Mouse (Mus musculus) testis, adult 10 weeks (tissue): Measurements from ENCODE around the gene Gtf2b. TPM values are rescaled to one million over a fixed set of nuclear protein-coding genes. Genes with fewer than 3 reads are reported as not detected.

Source experiments
- polyA plus RNA-seq: library from polyadenylated mRNA; stranded (reverse); fragments of 350-450 nt; fragmentation: Illumina TruSeq; extraction: RNeasy Lipid Tissue Mini Kit (QIAGEN cat#74804); gene quantifications from one replicate; pipeline ENCODE4 v1.2.3, GENCODE M21; 2014; ENCODE audit warnings: low read depth, low replicate concordance

The Gtf2b gene
- 137 TPM for polyA plus RNA-seq

DNA sequence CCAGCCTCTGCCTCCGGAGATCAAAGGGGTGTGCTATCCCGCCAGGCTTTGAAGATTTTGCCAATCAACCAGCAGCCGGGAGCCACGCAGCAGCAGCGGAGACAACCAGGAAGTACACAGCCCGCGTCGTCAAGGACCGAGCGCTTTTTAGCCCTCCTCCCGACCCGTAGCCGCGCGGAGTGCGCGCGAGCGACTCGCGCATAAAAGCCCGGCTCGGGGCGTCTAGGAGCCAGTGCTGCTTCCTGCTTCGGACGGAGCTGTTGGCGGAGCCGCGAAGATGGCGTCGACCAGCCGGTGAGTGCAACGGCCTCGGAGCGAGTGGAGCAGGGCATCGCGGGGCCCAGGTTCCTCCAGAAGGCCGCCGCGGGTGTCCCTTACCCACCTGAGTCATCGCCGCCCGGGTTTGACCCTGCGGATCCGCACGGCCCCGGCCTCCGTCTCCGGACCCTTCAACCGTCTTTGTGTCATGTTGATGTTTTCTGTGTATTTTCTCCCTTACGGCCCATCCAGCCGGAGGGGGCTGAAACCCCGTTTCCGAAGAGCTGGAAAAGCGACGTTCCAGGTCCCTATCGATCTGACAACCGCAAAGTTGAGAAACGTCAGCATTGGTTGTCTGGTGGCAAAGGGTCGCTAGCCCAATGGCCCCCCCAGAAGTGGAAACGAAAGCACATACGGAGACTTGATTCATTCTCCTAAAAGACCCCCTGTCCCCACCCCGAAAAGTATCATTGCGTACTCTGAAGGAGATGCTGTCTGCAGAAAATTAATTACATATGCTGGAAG lies at the start of gene Gtf2b:
Gene Gtf2b, plus strand, starts transcription at position 51 of the 783 bp plus-strand sequence.

Other genes starting within 250 kb of the Gtf2b start
- 2.5 TPM for gene Gbp7, start 234.7 kb upstream of the Gtf2b start, polyA plus RNA-seq
- gene Gbp3, start 205.0 kb upstream of the Gtf2b start, polyA plus RNA-seq, result 1.7 TPM
- 0.14 TPM for gene Gbp2b, start 170.2 kb upstream of the Gtf2b start, polyA plus RNA-seq
- 3.1 TPM for gene Gbp2, start 144.4 kb upstream of the Gtf2b start, polyA plus RNA-seq
- 12.3 TPM for gene Kyat3, start 64.0 kb upstream of the Gtf2b start, polyA plus RNA-seq
- 88.4 TPM for gene Pkn2, start 117.0 kb downstream of the Gtf2b start, polyA plus RNA-seq